Mouse (Mus musculus) ES-E14 (cell line): ENCODE results near the gene Clrn2. TPM values are rescaled to one million over a fixed set of nuclear protein-coding genes. Genes with fewer than 3 reads are reported as not detected.
A peak's percentile ranks its signal among the peaks of the same experiment; 100 is the strongest.

Experiments
- DNase-seq: peaks from one replicate; pipeline ENCODE4 v3.0.0-alpha.2; 2013; ENCODE audit warnings: low read depth, low spot score
- H3K27ac ChIP-seq: 2 replicates; pipeline ENCODE4 v1.5.1; 2012; ENCODE audit warnings: low read depth, mild to moderate bottlenecking, low read length, moderate library complexity, mixed read lengths; ENCODE audit not compliant: poor library complexity, insufficient read depth, severe bottlenecking
- H3K36me3 ChIP-seq: 2 replicates; pipeline ENCODE4 v1.6.1; 2012; ENCODE audit warnings: mild to moderate bottlenecking, low read length, moderate library complexity, mixed read lengths; ENCODE audit not compliant: control insufficient read depth, poor library complexity, insufficient read depth, severe bottlenecking
- H3K4me1 ChIP-seq, 2 experiments: fragments of 150-350 bp in 1 of 2; sonication (generic) in 1 of 2; 2 replicates each; pipeline ENCODE4 v1.6.1; 2012; ENCODE audit warnings: low read length in 2 of 2, mild to moderate bottlenecking in 1 of 2, mixed read lengths in 1 of 2; ENCODE audit not compliant: control insufficient read depth in 2 of 2, insufficient read depth in 2 of 2, poor library complexity in 1 of 2
- H3K4me3 ChIP-seq, 2 experiments: fragments of 150-350 bp in 1 of 2; sonication (generic) in 1 of 2; 2 replicates each; pipeline ENCODE4 v1.5.1; 2012; ENCODE audit warnings: low read length in 2 of 2, low read depth in 1 of 2, mild to moderate bottlenecking in 1 of 2, mixed read lengths in 1 of 2; ENCODE audit not compliant: insufficient read depth in 1 of 2, poor library complexity in 1 of 2, severe bottlenecking in 1 of 2
- H3K9ac ChIP-seq: 2 replicates; pipeline ENCODE4 v1.6.1; 2012; ENCODE audit warnings: low read depth, mild to moderate bottlenecking, low read length, mixed read lengths; ENCODE audit not compliant: poor library complexity, insufficient read depth, severe bottlenecking
- H3K9me3 ChIP-seq: fragments of 150-350 bp; sonication (generic); 2 replicates; pipeline ENCODE4 v1.6.1; 2012; ENCODE audit warnings: low read depth, mild to moderate bottlenecking, low read length; ENCODE audit not compliant: control insufficient read depth, insufficient read depth
- CHD2 ChIP-seq: IDR thresholded peaks from 2 replicates; pipeline ENCODE4 v1.6.1; 2014; ENCODE audit warnings: mild to moderate bottlenecking, low read depth, low read length, inconsistent platforms
- HCFC1 ChIP-seq: IDR thresholded peaks from 2 replicates; pipeline ENCODE4 v1.6.1; 2012; ENCODE audit warnings: low read length, inconsistent platforms, borderline replicate concordance; ENCODE audit not compliant: insufficient read depth
- MAFK ChIP-seq: IDR thresholded peaks from 2 replicates; pipeline ENCODE4 v1.6.1; 2014; ENCODE audit warnings: mild to moderate bottlenecking, low read depth, low read length, inconsistent platforms; ENCODE audit not compliant: insufficient read depth
- ZC3H11A ChIP-seq: IDR thresholded peaks from 2 replicates; pipeline ENCODE4 v1.6.1; 2012; ENCODE audit warnings: low read depth, mild to moderate bottlenecking, inconsistent platforms, low read length, borderline replicate concordance
- ZNF384 ChIP-seq: IDR thresholded peaks from 2 replicates; pipeline ENCODE4 v1.6.1; 2012; ENCODE audit warnings: low read depth, low read length, inconsistent platforms
- in situ Hi-C, 2 experiments: fragments of 600-800 bp; cut with MboI; formaldehyde crosslinking; loops; one replicate each; pipeline ENCODE4 v1.15.1; 2025; ENCODE audit warnings: low sequenced_read_pairs in 2 of 2, inconsistent platforms in 1 of 2; ENCODE audit not compliant: unreplicated experiment in 2 of 2
- total RNA-seq: library from RNA; depleted of rRNA; stranded (reverse); fragments of 300-350 nt; gene quantifications from 2 replicates; pipeline ENCODE4 v1.2.3, GENCODE M21; 2012

The Clrn2 gene
- total RNA-seq, 1 experiment: not detected

- no peak for DNase-seq
- Histone ChIP-seq H3K27ac (no peak overlapping the region), H3K36me3 (no peaks in the 10 kb centered on the region), H3K4me1 (no peaks in the 10 kb centered on the region), H3K4me3 (no peak overlapping the region), H3K9me3 (no peaks in the 10 kb centered on the region), H3K9ac (no peak overlapping the region)
- in situ Hi-C loops: loop anchor here in 1 of 2 experiments (10.0 to 25.0 kb wide), 2 partner anchors 191 to 864 kb away; partner anchors contain the start of gene Ncapg
- TF ChIP-seq CHD2 (no peak), MAFK (no peak), ZC3H11A (no peak), ZNF384 (no peak), HCFC1 (no peak)
Measured at GRCm38 (mm10) chr5:45473521-45473920, 20.0 kb downstream of the Clrn2 start.

- TF ChIP-seq CHD2 (no peak), ZC3H11A (peak; percentile 73; the same call in 1 of the 2 replicates)
- DNase-seq: peak; percentile 55
- Histone ChIP-seq H3K36me3 (no peaks in the 10 kb centered on the region), H3K4me1 (no peaks in the 10 kb centered on the region), H3K9ac (no peak overlapping the region), H3K27ac (no peak overlapping the region), H3K4me3 (no peak overlapping the region), H3K9me3 (no peaks in the 10 kb centered on the region)
- in situ Hi-C loops: loop anchor here in 1 of 2 experiments (10.0 to 25.0 kb wide), 2 partner anchors 191 to 863 kb away; partner anchors contain the start of gene Ncapg
Measured at GRCm38 (mm10) chr5:45474215-45474614, 20.7 kb downstream of the Clrn2 start.

- Histone ChIP-seq H3K4me3 (no peak overlapping the region), H3K4me1 (no peaks in the 10 kb centered on the region), H3K9ac (no peak overlapping the region), H3K36me3 (no peaks in the 10 kb centered on the region), H3K9me3 (no peaks in the 10 kb centered on the region), H3K27ac (no peak overlapping the region)
- TF ChIP-seq ZC3H11A (no peak), CHD2 (no peak), ZNF384 (no peak), MAFK (no peak), HCFC1 (no peak)
- in situ Hi-C loops: loop anchor here in 1 of 2 experiments (10.0 to 25.0 kb wide), 2 partner anchors 190 to 863 kb away; partner anchors contain the start of gene Ncapg
- DNase-seq: no peak
Measured at GRCm38 (mm10) chr5:45474758-45475157, 21.2 kb downstream of the Clrn2 start.

GRCm38 (mm10) chr5:45475771-45476170, 22.2 kb downstream of the Clrn2 start:
- in situ Hi-C loops: loop anchor here in 1 of 2 experiments (10.0 kb wide), 1 partner anchor 189 kb away; the partner anchor contains the start of gene Ncapg

GRCm38 (mm10) chr5:45476288-45476687, 22.7 kb downstream of the Clrn2 start:
- H3K9ac ChIP-seq: no peak overlapping the region
- H3K4me3 ChIP-seq: no peak overlapping the region
- in situ Hi-C loops: loop anchor here in 1 of 2 experiments (10.0 kb wide), 1 partner anchor 189 kb away; the partner anchor contains the start of gene Ncapg
- TF ChIP-seq HCFC1 (no peak), CHD2 (no peak), MAFK (no peak), ZNF384 (no peak), ZC3H11A (no peak)
- no peaks in the 10 kb centered on the region for H3K4me1 ChIP-seq
- H3K36me3 ChIP-seq: no peaks in the 10 kb centered on the region
- H3K9me3 ChIP-seq: no peaks in the 10 kb centered on the region
- DNase-seq: no peak
- H3K27ac ChIP-seq: no peak overlapping the region

More at GRCm38 (mm10) chr5:45475771-45476170, 22.2 kb downstream of the Clrn2 start:
- Histone ChIP-seq H3K9ac (no peak overlapping the region), H3K27ac (no peak overlapping the region), H3K4me3 (no peak overlapping the region), H3K4me1 (no peaks in the 10 kb centered on the region), H3K9me3 (no peaks in the 10 kb centered on the region), H3K36me3 (no peaks in the 10 kb centered on the region)
- DNase-seq: no peak
- no peak for TF ChIP-seq ZNF384
- TF ChIP-seq ZC3H11A: no peak
